Mouse (Mus musculus) stomach, embryonic 15.5 days (tissue): Measurements from ENCODE around the gene R3hdml. TPM values are rescaled to one million over a fixed set of nuclear protein-coding genes. Genes with fewer than 3 reads are reported as not detected.
"Not testable (repeated sequence)": the region's sequence is repeated elsewhere in the genome, so short reads cannot be mapped to it uniquely, and the experiment has no call there.

Experiments
- ATAC-seq: fragments of 200-750 bp; cut with Nextera tagmentation; 2 replicates; pipeline ENCODE4 v1.8.0; 2017; ENCODE audit warnings: low read depth, moderate number of reproducible peaks, moderate TSS enrichment; ENCODE audit not compliant: insufficient read depth, low FRiP score
- H3K27ac ChIP-seq: fragments of 300-500 bp; sonication (generic); 2 replicates; pipeline ENCODE4 v1.5.1; 2015; ENCODE audit warnings: mild to moderate bottlenecking, inconsistent platforms
- H3K27me3 ChIP-seq: fragments of 300-500 bp; sonication (generic); replicated peaks from 2 replicates; pipeline ENCODE4 v1.6.1; 2015; ENCODE audit warnings: inconsistent platforms
- H3K36me3 ChIP-seq: fragments of 300-500 bp; sonication (generic); 2 replicates; pipeline ENCODE4 v1.6.1; 2015; ENCODE audit warnings: inconsistent platforms
- H3K4me1 ChIP-seq: fragments of 300-500 bp; sonication (generic); 2 replicates; pipeline ENCODE4 v1.6.1; 2015; ENCODE audit warnings: inconsistent platforms
- H3K4me2 ChIP-seq: fragments of 300-500 bp; sonication (generic); 2 replicates; pipeline ENCODE4 v1.6.1; 2015; ENCODE audit warnings: mild to moderate bottlenecking, inconsistent platforms
- H3K4me3 ChIP-seq: fragments of 300-500 bp; sonication (generic); replicated peaks from 2 replicates; pipeline ENCODE4 v1.5.1; 2015; ENCODE audit warnings: inconsistent platforms
- H3K9ac ChIP-seq: fragments of 300-500 bp; sonication (generic); 2 replicates; pipeline ENCODE4 v1.6.1; 2015; ENCODE audit warnings: inconsistent platforms
- H3K9me3 ChIP-seq: fragments of 300-500 bp; sonication (generic); 2 replicates; pipeline ENCODE4 v1.6.1; 2016; ENCODE audit warnings: inconsistent platforms
- WGBS: fragments of 180-500 bp; shearing (Covaris S2); methylation state at CpG from one replicate; pipeline ENCODE4 v1.1.7; 2015; 5-methylcytosine and 5-hydroxymethylcytosine counted together
- polyA plus RNA-seq: library from polyadenylated mRNA; unstranded; fragments of >200 nt; fragmentation: Nextera tagmentation; extraction: Ambion mirVana; gene quantifications from 2 replicates; pipeline ENCODE4 v1.2.1, GENCODE M21; 2015

R3hdml gene
- polyA plus RNA-seq = 0.19 TPM in 1 of 2 replicates, not detected in the other

- no peak within 1 kb of the TSS for H3K27ac ChIP-seq
- 76% methylated on average over 5 of the region's 5 CpGs for WGBS
- H3K9me3 ChIP-seq = no peaks in the 10 kb centered on the region
- no peak for ATAC-seq
- no peak within 1 kb of the TSS for H3K9ac ChIP-seq
- H3K4me2 ChIP-seq = no peak within 1 kb of the TSS
- peaks cover 10% of the 10 kb centered on the region; the same call in 1 of the 2 replicates for H3K4me1 ChIP-seq
- no peaks in the 10 kb centered on the region for H3K36me3 ChIP-seq
- H3K27me3 ChIP-seq = no peaks in the 10 kb centered on the region
- no peak within 1 kb of the TSS for H3K4me3 ChIP-seq
Observed at GRCm38 (mm10) chr2:163492018-163492417, at the start of gene R3hdml. R3hdml (plus strand) TSS chr2:163492318.

DNA sequence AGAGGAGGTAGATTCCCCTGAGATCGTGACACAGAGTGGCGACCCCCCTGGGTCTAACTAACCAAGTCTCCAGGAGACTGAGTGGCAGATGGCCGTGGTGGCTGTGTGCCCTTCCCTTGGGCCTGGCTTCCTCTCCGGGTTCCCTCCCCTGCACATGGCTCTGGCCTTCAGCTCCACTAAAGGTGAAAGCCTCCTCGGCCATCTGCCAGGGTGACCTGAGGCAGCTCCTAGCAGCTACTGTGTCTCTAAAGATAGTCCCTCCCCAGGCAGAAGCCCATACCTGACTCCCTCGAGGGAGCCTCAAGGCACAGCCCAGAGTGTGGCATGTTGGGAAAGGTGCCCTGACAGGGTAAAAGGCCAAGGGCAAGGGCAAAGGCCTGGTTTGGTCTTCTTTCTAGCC is 48.6 kb upstream of the R3hdml start:
- Histone ChIP-seq H3K9me3 (no peaks in the 10 kb centered on the region), H3K4me2 (no peak overlapping the region), H3K4me1 (0 out of 2 replicates have a peak, but pooled peaks cover under 1% of the 10 kb centered on the region), H3K4me3 (no peak overlapping the region), H3K9ac (no peak overlapping the region), H3K27me3 (peaks cover 9% of the 10 kb centered on the region), H3K27ac (no peak overlapping the region), H3K36me3 (no peaks in the 10 kb centered on the region)
- no peak for ATAC-seq
- WGBS = 50% methylated on average over 6 of the region's 6 CpGs

GRCm38 (mm10) chr2:163444017-163444416 is 48.1 kb upstream of the R3hdml start:
- H3K4me1 ChIP-seq = no peaks in the 10 kb centered on the region
- H3K27ac ChIP-seq = no peak overlapping the region
- H3K27me3 ChIP-seq = peaks cover 6% of the 10 kb centered on the region
- H3K36me3 ChIP-seq = no peaks in the 10 kb centered on the region
- H3K9ac ChIP-seq = no peak overlapping the region
- no peak overlapping the region for H3K4me3 ChIP-seq
- no peak overlapping the region for H3K4me2 ChIP-seq
- 58% methylated on average over 7 of the region's 7 CpGs for WGBS
- peak; percentile 47; the same call in 1 of the 2 replicates for ATAC-seq
- no peaks in the 10 kb centered on the region for H3K9me3 ChIP-seq

- Histone ChIP-seq H3K27ac (no peak overlapping the region), H3K9ac (no peak overlapping the region), H3K4me2 (no peak overlapping the region), H3K27me3 (no peaks in the 10 kb centered on the region), H3K36me3 (no peaks in the 10 kb centered on the region), H3K4me1 (no peaks in the 10 kb centered on the region), H3K4me3 (no peak overlapping the region), H3K9me3 (no peaks in the 10 kb centered on the region)
- 81% methylated on average over 12 of the region's 12 CpGs for WGBS
- no peak for ATAC-seq
Observed at GRCm38 (mm10) chr2:163447375-163447774, 44.7 kb upstream of the R3hdml start.

DNA sequence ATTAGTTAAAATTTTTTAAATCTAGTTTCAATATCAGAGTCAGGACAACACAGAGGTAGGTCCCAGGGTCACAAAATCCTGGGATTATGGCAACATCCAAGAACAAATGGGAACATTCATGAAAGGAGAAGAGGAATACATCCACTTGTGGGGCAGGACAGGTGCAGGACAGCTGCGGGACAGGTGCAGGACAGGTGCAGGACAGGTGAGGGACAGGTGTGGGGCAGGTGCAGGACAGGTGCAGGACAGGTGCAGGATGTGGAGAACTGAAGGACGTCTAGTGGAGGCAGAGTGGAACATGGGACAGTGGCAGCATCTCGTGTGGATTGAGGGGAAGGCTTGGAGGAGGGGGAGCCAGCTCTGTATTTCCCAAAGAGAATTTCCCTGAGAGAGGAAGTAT is 42.8 kb upstream of the R3hdml start:
- Histone ChIP-seq H3K9ac (no peak overlapping the region), H3K27ac (no peak overlapping the region), H3K4me3 (no peak overlapping the region), H3K36me3 (no peaks in the 10 kb centered on the region), H3K4me2 (no peak overlapping the region), H3K27me3 (no peaks in the 10 kb centered on the region), H3K9me3 (no peaks in the 10 kb centered on the region), H3K4me1 (no peaks in the 10 kb centered on the region)
- 62% methylated on average over 3 of the region's 3 CpGs for WGBS
- no peak for ATAC-seq

- H3K27ac ChIP-seq = no peak overlapping the region
- no peak overlapping the region for H3K4me2 ChIP-seq
- no peak overlapping the region for H3K9ac ChIP-seq
- H3K4me1 ChIP-seq = no peaks in the 10 kb centered on the region
- 59% methylated on average over 6 of the region's 6 CpGs for WGBS
- H3K27me3 ChIP-seq = no peaks in the 10 kb centered on the region
- no peak overlapping the region for H3K4me3 ChIP-seq
- H3K9me3 ChIP-seq = no peaks in the 10 kb centered on the region
- ATAC-seq = no peak
- H3K36me3 ChIP-seq = no peaks in the 10 kb centered on the region
Observed at GRCm38 (mm10) chr2:163450668-163451295, 41.3 kb upstream of the R3hdml start.

GRCm38 (mm10) chr2:163452738-163453137 is 39.4 kb upstream of the R3hdml start:
- no peak for ATAC-seq
- Histone ChIP-seq H3K27ac (no peak overlapping the region), H3K9ac (no peak overlapping the region), H3K4me2 (no peak overlapping the region), H3K36me3 (no peaks in the 10 kb centered on the region), H3K27me3 (no peaks in the 10 kb centered on the region), H3K4me1 (no peaks in the 10 kb centered on the region), H3K4me3 (no peak overlapping the region), H3K9me3 (no peaks in the 10 kb centered on the region)
- 84% methylated on average over 6 of the region's 6 CpGs for WGBS

- WGBS = 87% methylated on average over 13 of the region's 13 CpGs
- Histone ChIP-seq H3K36me3 (no peaks in the 10 kb centered on the region), H3K9me3 (no peaks in the 10 kb centered on the region), H3K27me3 (0 out of 2 replicates have a peak, but pooled peaks cover under 1% of the 10 kb centered on the region), H3K4me1 (no peaks in the 10 kb centered on the region), H3K9ac (no peak overlapping the region), H3K4me2 (no peak overlapping the region), H3K4me3 (no peak overlapping the region), H3K27ac (no peak overlapping the region)
- no peak for ATAC-seq
Observed at GRCm38 (mm10) chr2:163453378-163453777, 38.7 kb upstream of the R3hdml start.

DNA sequence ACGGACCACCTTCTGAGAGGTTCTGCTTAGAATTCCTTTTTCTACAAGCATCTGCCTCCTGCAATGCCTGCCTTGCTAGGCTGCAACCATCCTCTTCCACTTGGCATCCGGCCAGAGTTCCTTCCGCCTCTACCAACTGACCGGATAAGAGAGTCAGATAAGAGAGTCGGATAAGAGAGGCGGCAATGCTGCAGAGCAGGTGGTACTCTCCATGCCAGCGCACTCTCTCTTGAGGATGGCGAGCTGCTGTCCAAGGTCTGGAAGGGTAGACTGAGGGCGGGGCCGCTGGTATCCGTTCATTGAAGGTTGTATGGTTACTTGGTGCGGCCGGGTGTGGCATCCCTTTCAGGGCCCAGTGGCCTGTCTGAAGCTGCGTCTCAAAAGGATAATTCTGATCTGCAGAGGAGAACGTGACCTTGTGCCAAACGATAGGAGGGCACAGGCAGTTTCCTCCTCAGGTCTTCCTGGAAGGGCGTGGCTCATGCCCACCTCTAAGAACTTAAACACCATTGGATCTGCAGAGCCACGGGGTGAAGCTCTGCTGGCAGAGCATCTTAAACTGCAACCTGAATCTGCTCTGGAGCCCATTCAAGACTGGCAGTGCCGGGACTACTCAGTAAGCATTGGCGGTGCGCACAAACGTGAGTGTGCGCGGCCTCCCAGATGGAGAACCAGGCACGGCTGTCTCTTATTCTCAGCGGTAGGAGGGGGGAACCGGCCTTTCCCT is 33.4 kb upstream of the R3hdml start:
- Histone ChIP-seq H3K4me3 (no peak overlapping the region), H3K4me1 (0 out of 2 replicates have a peak, but pooled peaks cover 4% of the 10 kb centered on the region), H3K27ac (no peak overlapping the region), H3K27me3 (0 out of 2 replicates have a peak, but pooled peaks cover 10% of the 10 kb centered on the region), H3K36me3 (no peaks in the 10 kb centered on the region), H3K9me3 (no peaks in the 10 kb centered on the region), H3K4me2 (no peak overlapping the region), H3K9ac (no peak overlapping the region)
- peak; percentile 31; the same call in 1 of the 2 replicates for ATAC-seq
- 46% methylated on average over 27 of the region's 27 CpGs for whole genome bisulfite sequencing

DNA sequence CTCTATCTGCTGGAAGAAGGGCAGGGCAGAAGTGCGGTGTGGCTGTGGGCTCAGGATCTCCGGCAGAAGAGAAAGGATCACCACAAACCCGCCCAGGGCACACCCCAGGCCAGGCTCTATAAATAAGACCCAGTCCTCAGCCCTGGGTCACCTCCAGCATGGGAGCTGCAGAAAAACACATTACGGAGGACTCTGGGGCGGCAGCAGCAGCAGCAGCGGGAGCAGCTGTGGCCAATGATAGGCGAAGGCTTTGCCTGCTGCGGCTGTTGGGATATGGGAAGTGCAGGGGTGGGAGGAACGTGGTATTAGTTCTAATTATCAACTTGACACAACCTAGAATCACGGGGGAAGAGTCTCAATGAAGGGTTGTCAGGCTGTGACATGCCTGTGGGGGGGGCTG is 32.7 kb upstream of the R3hdml start:
- 0 out of 2 replicates have a peak, but pooled peaks cover 4% of the 10 kb centered on the region for H3K4me1 ChIP-seq
- H3K36me3 ChIP-seq = no peaks in the 10 kb centered on the region
- H3K27me3 ChIP-seq = 0 out of 2 replicates have a peak, but pooled peaks cover 10% of the 10 kb centered on the region
- no peak overlapping the region for H3K4me3 ChIP-seq
- ATAC-seq = no peak
- WGBS = 36% methylated on average over 10 of the region's 10 CpGs
- H3K27ac ChIP-seq = no peak overlapping the region
- no peaks in the 10 kb centered on the region for H3K9me3 ChIP-seq
- H3K9ac ChIP-seq = no peak overlapping the region
- no peak overlapping the region for H3K4me2 ChIP-seq

GRCm38 (mm10) chr2:163460622-163461021 is 31.5 kb upstream of the R3hdml start:
- Histone ChIP-seq H3K4me1 (0 out of 2 replicates have a peak, but pooled peaks cover 4% of the 10 kb centered on the region), H3K36me3 (no peaks in the 10 kb centered on the region), H3K4me3 (no peak overlapping the region), H3K9me3 (no peaks in the 10 kb centered on the region), H3K27me3 (0 out of 2 replicates have a peak, but pooled peaks cover 10% of the 10 kb centered on the region), H3K27ac (no peak overlapping the region), H3K9ac (no peak overlapping the region), H3K4me2 (no peak overlapping the region)
- ATAC-seq = no peak
- 86% methylated on average over 8 of the region's 8 CpGs for WGBS

- H3K27ac ChIP-seq, H3K4me3 ChIP-seq, H3K4me1 ChIP-seq, H3K36me3 ChIP-seq, H3K9ac ChIP-seq, H3K4me2 ChIP-seq, H3K9me3 ChIP-seq, ATAC-seq: not testable (repeated sequence)
- H3K27me3 ChIP-seq = 0 out of 2 replicates have a peak, but pooled peaks cover 10% of the 10 kb centered on the region
- WGBS = 98% methylated on average over 9 of the region's 9 CpGs
Observed at GRCm38 (mm10) chr2:163461307-163461706, 30.8 kb upstream of the R3hdml start.
